Mouse (Mus musculus): Measurements from ENCODE around the gene Sort1.

The Sort1 gene

DNA sequence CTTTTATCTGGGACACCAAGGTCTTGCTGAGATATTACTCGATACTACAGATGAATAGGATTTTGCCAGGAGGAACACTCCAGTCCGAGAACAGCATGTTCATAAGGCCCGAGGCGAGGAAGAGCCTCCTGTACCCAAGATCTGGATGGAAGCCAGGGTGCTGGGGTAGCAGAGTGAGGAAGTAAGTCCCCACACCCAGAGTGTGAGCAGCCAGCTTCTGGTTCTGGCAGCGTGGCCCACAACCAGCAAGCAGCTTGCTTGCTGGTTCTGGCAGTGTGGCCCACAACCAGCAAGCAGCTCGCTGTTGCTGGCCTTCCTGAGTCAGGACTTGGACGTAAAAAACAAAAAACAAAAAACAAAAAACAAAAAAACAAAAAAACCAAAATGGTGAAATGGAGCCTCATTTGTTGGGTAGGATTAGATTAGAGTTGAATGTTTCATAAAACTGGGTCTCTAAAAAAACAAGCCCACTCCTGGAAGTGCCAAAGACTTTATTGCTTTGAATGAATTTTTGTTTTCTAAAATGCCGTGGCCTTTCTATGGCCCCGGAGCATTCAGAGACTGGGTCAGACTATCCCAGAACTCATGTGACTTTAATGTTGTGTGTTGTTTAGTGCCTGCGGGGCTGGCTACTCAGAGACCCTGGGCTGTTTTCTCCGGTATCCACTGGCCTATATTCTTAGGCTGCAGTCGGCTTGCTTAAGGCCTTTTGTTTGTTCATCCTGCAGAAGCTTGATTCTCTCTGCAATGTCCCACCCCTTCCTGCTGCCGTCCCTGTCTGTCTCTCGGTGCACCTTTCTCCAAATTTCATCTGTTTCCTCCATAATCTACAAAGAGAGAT lies 11.7 kb downstream of the Sort1 start:
- peak in 1 of 2 experiments; percentile 29 for DNase-seq (ENCODE audit: low spot score in 2 of 2)

- DNase-seq (ENCODE audit: low spot score in 2 of 2): peak in 1 of 2 experiments; percentile 57
Observed at GRCm38 (mm10) chr3:108296220-108297049, 12.6 kb downstream of the Sort1 start.

DNA sequence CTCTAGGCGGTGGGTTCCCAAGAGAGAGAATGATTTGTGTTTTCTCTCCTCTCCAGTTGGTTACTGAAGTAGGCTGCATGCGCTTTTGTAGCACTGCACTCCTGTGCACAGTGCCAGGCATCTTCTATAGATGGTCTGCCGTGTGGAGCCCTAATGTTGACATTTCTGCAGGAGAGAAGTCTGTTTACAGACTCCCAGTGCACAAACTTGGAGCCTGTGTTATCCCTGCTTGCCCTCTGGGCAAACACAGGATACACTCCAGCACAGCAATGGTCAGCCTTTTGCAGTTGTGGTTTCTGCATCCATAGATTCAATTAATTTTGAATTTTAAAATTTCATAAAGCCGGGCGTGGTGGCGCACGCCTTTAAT lies 13.2 kb downstream of the Sort1 start:
- DNase-seq (ENCODE audit: low spot score in 2 of 2): no peak

DNA sequence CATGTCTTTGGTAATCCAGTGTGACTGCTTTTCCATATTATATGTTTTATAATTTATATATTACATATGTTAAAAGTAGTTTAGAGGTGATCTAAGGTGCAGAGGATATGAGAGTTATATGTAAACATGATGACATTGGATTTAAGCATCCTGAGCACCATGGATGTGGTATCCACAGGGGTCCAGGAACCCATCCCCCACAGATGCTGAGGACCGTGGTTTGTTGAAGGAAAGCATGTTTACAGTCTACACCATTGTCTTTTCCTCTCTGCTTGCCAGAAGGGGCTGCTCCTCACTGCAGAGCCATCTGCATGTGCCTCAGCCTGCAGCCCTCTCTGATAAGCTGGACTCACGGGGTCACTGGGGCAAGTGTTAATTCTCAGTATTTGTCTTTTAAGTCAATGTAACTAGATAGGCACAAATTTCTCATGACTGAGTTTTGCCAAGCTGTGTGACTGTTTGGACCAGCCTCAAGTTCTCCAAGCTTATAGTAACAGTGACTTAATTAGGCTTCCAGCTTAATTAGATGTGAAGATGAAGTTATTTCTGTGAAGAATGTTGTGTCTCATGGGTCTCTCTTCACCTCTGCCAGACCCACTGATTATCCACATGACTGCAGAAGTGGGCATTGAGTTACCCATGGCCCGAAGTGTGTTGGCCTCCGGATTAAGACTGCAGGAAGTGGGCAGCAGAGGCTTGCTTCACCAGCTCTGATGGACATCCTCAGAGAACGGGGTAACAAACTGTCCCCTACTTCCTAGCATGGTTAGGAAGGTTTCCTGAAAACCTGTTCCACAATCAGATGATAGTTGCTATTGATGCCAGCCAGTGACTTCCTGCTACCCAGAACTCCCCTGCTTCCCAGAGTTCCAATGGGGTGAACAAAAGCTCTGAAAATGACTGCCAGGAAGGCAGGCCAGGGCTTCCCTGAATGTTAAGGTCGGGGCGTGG lies 14.0 kb downstream of the Sort1 start:
- no peak for DNase-seq (ENCODE audit: low spot score in 2 of 2)

GRCm38 (mm10) chr3:108300455-108301030 lies 16.7 kb downstream of the Sort1 start:
- DNase-seq (ENCODE audit: low spot score in 2 of 2): no peak

GRCm38 (mm10) chr3:108303683-108304082 lies 19.8 kb downstream of the Sort1 start:
- no peak for DNase-seq (ENCODE audit: low spot score in 2 of 2)

DNA sequence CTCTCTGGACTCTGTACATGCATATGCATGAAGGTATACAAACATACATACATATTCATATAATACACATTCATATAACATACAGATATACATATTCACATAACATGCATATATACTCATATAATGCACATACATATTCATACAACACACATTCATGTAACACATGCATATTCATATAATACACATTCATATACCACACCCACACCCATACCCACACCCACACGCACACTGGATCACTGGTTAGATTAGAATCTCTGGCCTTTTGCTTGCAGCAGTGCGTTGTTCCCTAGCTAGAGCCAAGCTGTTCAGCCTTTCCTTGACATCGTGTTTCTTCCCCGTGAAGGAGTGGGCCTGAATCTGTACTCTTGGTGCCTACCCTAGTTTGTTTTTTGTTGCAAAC lies 20.9 kb downstream of the Sort1 start:
- DNase-seq (ENCODE audit: low spot score in 2 of 2): no peak

DNA sequence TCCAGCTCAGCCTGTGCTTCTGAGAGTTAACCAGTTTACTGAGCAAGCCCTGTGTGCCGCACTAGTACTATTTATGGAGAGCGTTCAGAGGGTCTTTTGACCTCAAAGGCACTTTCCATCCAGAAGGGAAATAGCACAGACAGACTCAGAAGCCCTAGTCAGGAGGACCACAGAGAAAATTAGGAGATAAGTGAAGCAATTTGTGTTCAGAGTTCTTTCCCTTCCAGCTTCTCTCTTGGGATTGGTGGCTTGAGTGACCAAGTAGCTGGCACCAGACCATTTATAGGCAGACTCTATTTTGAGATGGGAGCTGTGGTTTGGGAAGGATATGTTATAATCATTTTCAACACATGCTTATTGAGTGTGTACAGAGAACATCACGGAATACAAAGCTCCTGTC lies 22.5 kb downstream of the Sort1 start:
- DNase-seq (ENCODE audit: low spot score in 2 of 2): no peak

- no peak for DNase-seq (ENCODE audit: low spot score in 2 of 2)
Observed at GRCm38 (mm10) chr3:108307485-108307884, 23.6 kb downstream of the Sort1 start.

GRCm38 (mm10) chr3:108310921-108311341 lies 27.0 kb downstream of the Sort1 start:
- DNase-seq (ENCODE audit: low spot score in 2 of 2): no peak

DNA sequence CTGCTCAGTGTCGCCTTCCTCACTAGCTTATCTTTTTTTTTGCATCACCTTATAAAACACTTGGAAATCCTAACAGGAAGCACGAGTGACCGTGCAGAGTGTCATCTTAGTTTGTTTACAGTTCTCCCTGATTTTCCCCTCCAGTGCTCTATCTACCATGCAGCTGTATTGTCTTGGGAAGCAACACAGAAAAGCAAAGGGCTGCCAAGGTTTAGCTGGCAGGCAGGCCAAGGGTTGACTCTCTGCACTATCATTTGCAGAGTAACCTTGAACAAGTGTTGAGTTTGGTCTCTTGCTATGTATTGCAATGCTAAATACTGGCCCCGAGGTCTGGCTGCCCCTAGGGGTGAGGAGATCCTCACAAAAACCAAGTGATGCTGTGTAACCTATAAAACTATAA lies 27.8 kb downstream of the Sort1 start:
- no peak for DNase-seq (ENCODE audit: low spot score in 2 of 2)

DNA sequence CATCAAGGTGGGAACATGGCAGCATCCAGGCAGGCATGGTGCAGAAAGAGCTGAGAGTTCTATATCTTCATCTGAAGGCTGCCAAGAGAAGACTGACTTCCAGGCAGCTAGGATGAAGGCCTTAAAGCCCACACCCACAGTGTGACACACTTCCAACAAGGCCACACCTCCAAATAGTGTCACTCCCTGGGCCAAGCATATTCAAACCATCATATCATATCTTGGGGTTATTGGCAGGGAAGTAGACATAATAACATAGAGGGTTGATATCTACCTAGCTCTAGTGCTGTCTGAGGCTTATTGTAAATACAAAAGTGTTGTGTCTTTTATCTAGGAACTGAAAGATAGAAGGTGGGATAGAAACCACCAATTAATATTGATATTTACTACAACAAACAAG lies 28.5 kb downstream of the Sort1 start:
- no peak for DNase-seq (ENCODE audit: low spot score in 2 of 2)

GRCm38 (mm10) chr3:108313138-108313537 lies 29.3 kb downstream of the Sort1 start:
- no peak for DNase-seq (ENCODE audit: low spot score in 2 of 2)

- DNase-seq (ENCODE audit: low spot score in 2 of 2): no peak
Observed at GRCm38 (mm10) chr3:108314038-108314675, 30.3 kb downstream of the Sort1 start.

GRCm38 (mm10) chr3:108318517-108318916 lies 34.6 kb downstream of the Sort1 start:
- DNase-seq (ENCODE audit: low spot score in 2 of 2): no peak

- DNase-seq (ENCODE audit: low spot score in 2 of 2): no peak
Observed at GRCm38 (mm10) chr3:108321671-108322070, 37.8 kb downstream of the Sort1 start.

GRCm38 (mm10) chr3:108322136-108322535 lies 38.3 kb downstream of the Sort1 start:
- no peak for DNase-seq (ENCODE audit: low spot score in 2 of 2)

- DNase-seq (ENCODE audit: low spot score in 2 of 2): peak in 1 of 2 experiments; percentile 50
Observed at GRCm38 (mm10) chr3:108322962-108323361, 39.1 kb downstream of the Sort1 start.

- no peak for DNase-seq (ENCODE audit: low spot score in 2 of 2)
Observed at GRCm38 (mm10) chr3:108324837-108325236, 41.0 kb downstream of the Sort1 start.

DNA sequence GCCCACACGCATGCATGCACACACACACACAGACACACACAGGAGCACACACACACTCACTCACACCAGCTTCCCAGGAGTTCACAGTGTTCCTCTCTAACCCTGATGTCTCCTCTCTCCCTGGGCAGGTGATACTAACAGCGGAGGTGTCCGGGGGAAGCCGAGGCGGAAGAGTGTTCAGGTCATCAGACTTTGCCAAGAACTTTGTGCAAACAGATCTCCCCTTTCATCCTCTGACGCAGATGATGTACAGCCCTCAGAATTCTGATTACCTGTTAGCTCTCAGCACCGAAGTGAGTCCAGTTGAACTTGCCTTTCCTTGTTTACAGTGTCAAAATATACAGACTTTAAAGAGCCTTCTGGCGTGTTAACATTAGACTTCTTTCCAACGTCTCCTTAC lies 41.6 kb downstream of the Sort1 start:
- no peak for DNase-seq (ENCODE audit: low spot score in 2 of 2)

DNA sequence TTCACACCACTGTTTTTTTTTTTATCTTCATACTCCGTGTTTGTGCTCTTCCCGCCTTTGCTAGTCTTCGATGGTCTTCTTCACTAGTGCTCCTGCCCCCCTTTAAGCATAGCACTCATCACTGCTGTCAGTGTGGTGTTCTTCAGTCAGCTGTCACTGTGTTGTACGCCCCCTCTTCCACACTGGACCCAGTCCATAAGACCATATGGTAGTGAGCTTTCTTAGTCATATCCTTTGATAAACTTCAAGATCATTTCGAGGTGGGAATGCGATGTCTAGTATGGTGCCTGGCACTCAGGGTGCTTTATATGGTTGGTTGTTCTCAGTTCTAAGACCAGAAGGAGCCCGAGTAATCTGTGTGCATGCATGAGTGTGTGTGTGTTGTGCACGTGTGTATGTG lies 43.4 kb downstream of the Sort1 start:
- DNase-seq (ENCODE audit: low spot score in 2 of 2): no peak
